Mouse (Mus musculus): ENCODE measurements around the gene Papolb. TPM values are rescaled to one million over a fixed set of nuclear protein-coding genes. Genes with fewer than 3 reads are reported as not detected.

Papolb gene
- polyA plus RNA-seq, 1 experiment from 2014 or later, result not detected

- TF ChIP-seq EP300 (IDR thresholded peaks at IDR 0.05; ENCODE audit: low read depth) (no peak), CTCF (IDR thresholded peaks at IDR 0.05; ENCODE audit: low read depth) (peak; percentile 89)
- Histone ChIP-seq H3K4me2 (ENCODE audit: low read depth, low read length) (0 out of 2 replicates have a peak overlapping the region, but pooled peaks have one; percentile 40), H3K4me3 (ENCODE audit: low read depth, low read length) (no peak overlapping the region), H3K4me1 (ENCODE audit: insufficient read depth) (no peaks in the 10 kb centered on the region), H3K27me3 (ENCODE audit: insufficient read depth, low read length) (no peaks in the 10 kb centered on the region), H3K9me3 (ENCODE audit: low read length) (no peaks in the 10 kb centered on the region), H3K27ac (ENCODE audit: low read depth) (no peak overlapping the region), H3K36me3 (replicated peaks; ENCODE audit: insufficient read depth, low read length) (no peaks in the 10 kb centered on the region), H3K9ac (replicated peaks) (no peak overlapping the region)
- ATAC-seq (peak; percentile 85), DNase-seq (peak; percentile 83)
- 31% methylated on average over 21 of the region's 21 CpGs for WGBS (ENCODE audit: insufficient replicate concordance)
Observed at GRCm38 (mm10) chr5:142557397-142558067, 27.7 kb upstream of the Papolb start.

- no peaks in the 10 kb centered on the region for H3K4me1 ChIP-seq (ENCODE audit: insufficient read depth)
- no peaks in the 10 kb centered on the region for H3K36me3 ChIP-seq (replicated peaks; ENCODE audit: insufficient read depth, low read length)
- no peak overlapping the region for H3K4me2 ChIP-seq (ENCODE audit: low read depth, low read length)
- H3K9me3 ChIP-seq (ENCODE audit: low read length), result no peaks in the 10 kb centered on the region
- ATAC-seq (no peak), DNase-seq (no peak)
- no peaks in the 10 kb centered on the region for H3K27me3 ChIP-seq (ENCODE audit: insufficient read depth, low read length)
- H3K9ac ChIP-seq (replicated peaks), result no peak overlapping the region
- TF ChIP-seq EP300 (IDR thresholded peaks at IDR 0.05; ENCODE audit: low read depth) (no peak), CTCF (IDR thresholded peaks at IDR 0.05; ENCODE audit: low read depth) (no peak)
- 81% methylated on average over 4 of the region's 4 CpGs for WGBS (ENCODE audit: insufficient replicate concordance)
- H3K4me3 ChIP-seq (ENCODE audit: low read depth, low read length), result no peak overlapping the region
- no peak overlapping the region for H3K27ac ChIP-seq (ENCODE audit: low read depth)
Observed at GRCm38 (mm10) chr5:142556721-142557120, 26.8 kb upstream of the Papolb start.

GRCm38 (mm10) chr5:142555866-142556265 lies 26.0 kb upstream of the Papolb start:
- ATAC-seq (no peak), DNase-seq (no peak)
- H3K9ac ChIP-seq (replicated peaks), result no peak overlapping the region

GRCm38 (mm10) chr5:142550706-142551652 lies 21.1 kb upstream of the Papolb start, which contains the start of gene Radil:
Gene Radil, minus strand, starts transcription at chr5:142551098.
- ATAC-seq (peak; percentile 97), DNase-seq (peak; percentile 95)
- peak within 1 kb of the TSS; percentile 74 for H3K4me2 ChIP-seq (ENCODE audit: low read depth, low read length)
- H3K9me3 ChIP-seq (ENCODE audit: low read length), result no peaks in the 10 kb centered on the region
- 3% methylated on average over 61 of the region's 80 CpGs for WGBS (ENCODE audit: insufficient replicate concordance)
- peaks cover 18% of the 10 kb centered on the region for H3K27me3 ChIP-seq (ENCODE audit: insufficient read depth, low read length)
- no peak within 1 kb of the TSS for H3K27ac ChIP-seq (ENCODE audit: low read depth)
- TF ChIP-seq CTCF (IDR thresholded peaks at IDR 0.05; ENCODE audit: low read depth), result peak; percentile 75
- TF ChIP-seq EP300 (IDR thresholded peaks at IDR 0.05; ENCODE audit: low read depth), result no peak
- no peaks in the 10 kb centered on the region for H3K36me3 ChIP-seq (replicated peaks; ENCODE audit: insufficient read depth, low read length)
- H3K9ac ChIP-seq (replicated peaks), result peak within 1 kb of the TSS; percentile 45; the same call in 1 of the 2 replicates
- peak within 1 kb of the TSS; percentile 44 for H3K4me3 ChIP-seq (ENCODE audit: low read depth, low read length)
- H3K4me1 ChIP-seq (ENCODE audit: insufficient read depth), result peaks cover 9% of the 10 kb centered on the region

More at GRCm38 (mm10) chr5:142555866-142556265, 26.0 kb upstream of the Papolb start:
- Histone ChIP-seq H3K4me3 (ENCODE audit: low read depth, low read length) (no peak overlapping the region), H3K27me3 (ENCODE audit: insufficient read depth, low read length) (no peaks in the 10 kb centered on the region), H3K4me2 (ENCODE audit: low read depth, low read length) (no peak overlapping the region), H3K36me3 (replicated peaks; ENCODE audit: insufficient read depth, low read length) (no peaks in the 10 kb centered on the region), H3K27ac (ENCODE audit: low read depth) (no peak overlapping the region), H3K9me3 (ENCODE audit: low read length) (no peaks in the 10 kb centered on the region), H3K4me1 (ENCODE audit: insufficient read depth) (peaks cover 3% of the 10 kb centered on the region; the same call in 1 of the 2 replicates)
- no peak for TF ChIP-seq CTCF (IDR thresholded peaks at IDR 0.05; ENCODE audit: low read depth)
- TF ChIP-seq EP300 (IDR thresholded peaks at IDR 0.05; ENCODE audit: low read depth), result no peak
- 63% methylated on average over 5 of the region's 5 CpGs for WGBS (ENCODE audit: insufficient replicate concordance)

GRCm38 (mm10) chr5:142549961-142550705 lies 20.3 kb upstream of the Papolb start:
- Histone ChIP-seq H3K36me3 (replicated peaks; ENCODE audit: insufficient read depth, low read length) (no peaks in the 10 kb centered on the region), H3K27me3 (ENCODE audit: insufficient read depth, low read length) (peaks cover 18% of the 10 kb centered on the region), H3K4me2 (ENCODE audit: low read depth, low read length) (peak overlapping the region; percentile 74), H3K27ac (ENCODE audit: low read depth) (no peak overlapping the region), H3K4me3 (ENCODE audit: low read depth, low read length) (peak overlapping the region; percentile 44), H3K9ac (replicated peaks) (peak overlapping the region; percentile 45; the same call in 1 of the 2 replicates), H3K4me1 (ENCODE audit: insufficient read depth) (peaks cover 9% of the 10 kb centered on the region), H3K9me3 (ENCODE audit: low read length) (no peaks in the 10 kb centered on the region)
- WGBS (ENCODE audit: insufficient replicate concordance), result 8% methylated on average over 31 of the region's 31 CpGs
- DNase-seq, result no peak
- ATAC-seq, result no peak
- no peak for TF ChIP-seq EP300 (IDR thresholded peaks at IDR 0.05; ENCODE audit: low read depth)
- TF ChIP-seq CTCF (IDR thresholded peaks at IDR 0.05; ENCODE audit: low read depth), result no peak
